Mouse (Mus musculus) heart, postnatal 0 days (tissue): ENCODE data around the gene Cd34. TPM values are rescaled to one million over a fixed set of nuclear protein-coding genes. Genes with fewer than 3 reads are reported as not detected.

Experiments used
- ATAC-seq: fragments of 200-750 bp; cut with Nextera tagmentation; 2 replicates; pipeline ENCODE4 v1.8.0; 2017; ENCODE audit warnings: low read depth, moderate number of reproducible peaks, moderate library complexity; ENCODE audit not compliant: insufficient read depth
- DNase-seq: peaks from one replicate; pipeline ENCODE4 v3.0.0-alpha.2; 2016; ENCODE audit warnings: low spot score
- H3K27ac ChIP-seq: fragments of 300-500 bp; sonication (generic); 2 replicates; pipeline ENCODE4 v1.5.1; 2014; ENCODE audit warnings: low read depth, mild to moderate bottlenecking
- H3K27me3 ChIP-seq: fragments of 300-500 bp; sonication (generic); 2 replicates; pipeline ENCODE4 v1.6.1; 2014; ENCODE audit warnings: low read length, mixed read lengths; ENCODE audit not compliant: control insufficient read depth, insufficient read depth
- H3K36me3 ChIP-seq: fragments of 300-500 bp; sonication (generic); replicated peaks from 2 replicates; pipeline ENCODE4 v1.6.1; 2014; ENCODE audit warnings: low read length, mixed read lengths; ENCODE audit not compliant: control insufficient read depth, insufficient read depth
- H3K4me1 ChIP-seq: fragments of 300-500 bp; sonication (generic); 2 replicates; pipeline ENCODE4 v1.6.1; 2014; ENCODE audit warnings: antibody characterized with exemption; ENCODE audit not compliant: control insufficient read depth, insufficient read depth
- H3K4me2 ChIP-seq: fragments of 300-500 bp; sonication (generic); 2 replicates; pipeline ENCODE4 v1.6.1; 2014; ENCODE audit warnings: low read depth, mild to moderate bottlenecking, low read length, moderate library complexity
- H3K4me3 ChIP-seq: fragments of 300-500 bp; sonication (generic); 2 replicates; pipeline ENCODE4 v1.5.1; 2014; ENCODE audit warnings: low read depth, low read length
- H3K9ac ChIP-seq: fragments of 300-500 bp; sonication (generic); replicated peaks from 2 replicates; pipeline ENCODE4 v1.6.1; 2014; ENCODE audit warnings: low read depth, low read length, mixed read lengths
- H3K9me3 ChIP-seq: fragments of 300-500 bp; sonication (generic); replicated peaks from 2 replicates; pipeline ENCODE4 v1.6.1; 2016; ENCODE audit warnings: low read length; ENCODE audit not compliant: control insufficient read depth
- CTCF ChIP-seq: IDR thresholded peaks from 2 replicates; pipeline ENCODE4 v1.5.1; 2016; ENCODE audit warnings: antibody characterized with exemption, control low read depth, low read depth
- EP300 ChIP-seq: IDR thresholded peaks from 2 replicates; pipeline ENCODE4 v1.6.1; 2016; ENCODE audit warnings: antibody characterized with exemption, low read depth
- WGBS: fragments of 180-500 bp; shearing (Covaris S2); extraction: QIAGEN DNeasy Blood & Tissue Kit; methylation state at CpG from one replicate; pipeline ENCODE4 v1.1.7; 2014; 5-methylcytosine and 5-hydroxymethylcytosine counted together
- polyA plus RNA-seq: library from polyadenylated mRNA; unstranded; fragments of >200 nt; fragmentation: Nextera tagmentation; extraction: Ambion mirVana; gene quantifications from 2 replicates; pipeline ENCODE4 v1.2.1, GENCODE M21; 2015
- total RNA-seq: library from RNA; depleted of rRNA; stranded (reverse); fragments of >200 nt; gene quantifications from 2 replicates; pipeline ENCODE4 v1.2.3, GENCODE M21; 2014; ENCODE audit warnings: low replicate concordance

The Cd34 gene
- total and polyA plus RNA-seq, 2 experiments from 2014 or later = 128 to 173 TPM

GRCm38 (mm10) chr1:194935351-194935750 lies 3.3 kb upstream of the Cd34 start:
- Histone ChIP-seq H3K4me2 (no peak overlapping the region), H3K4me1 (0 out of 2 replicates have a peak, but pooled peaks cover 3% of the 10 kb centered on the region), H3K36me3 (no peaks in the 10 kb centered on the region), H3K4me3 (no peak overlapping the region), H3K27me3 (peaks cover 8% of the 10 kb centered on the region; the same call in 1 of the 2 replicates), H3K9me3 (no peaks in the 10 kb centered on the region), H3K27ac (no peak overlapping the region; the same call in 1 of the 2 replicates), H3K9ac (no peak overlapping the region)
- ATAC-seq (no peak), DNase-seq (no peak)
- TF ChIP-seq CTCF = no peak
- TF ChIP-seq EP300 = no peak
- 30% methylated on average over 1 of the region's 1 CpGs for WGBS

- H3K4me3 ChIP-seq = peak overlapping the region; percentile 8; the same call in 1 of the 2 replicates
- H3K9ac ChIP-seq = no peak overlapping the region
- peak overlapping the region; percentile 77 for H3K27ac ChIP-seq
These were observed 2.9 kb downstream of the Cd34 start for GRCm38 (mm10) chr1:194941528-194941927.

GRCm38 (mm10) chr1:194942912-194943311 lies 4.3 kb downstream of the Cd34 start:
- H3K4me2 ChIP-seq = peak overlapping the region; percentile 58
- no peaks in the 10 kb centered on the region for H3K9me3 ChIP-seq
- no peak for ATAC-seq
- no peak for DNase-seq
- H3K27me3 ChIP-seq = peaks cover 5% of the 10 kb centered on the region; the same call in 1 of the 2 replicates
- no peak overlapping the region for H3K9ac ChIP-seq
- H3K36me3 ChIP-seq = no peaks in the 10 kb centered on the region; the same call in 1 of the 2 replicates
- 0 out of 2 replicates have a peak overlapping the region, but pooled peaks have one; percentile 77 for H3K27ac ChIP-seq
- 0 out of 2 replicates have a peak overlapping the region, but pooled peaks have one; percentile 8 for H3K4me3 ChIP-seq
- H3K4me1 ChIP-seq = no peaks in the 10 kb centered on the region
- TF ChIP-seq EP300 (no peak), CTCF (no peak)

More at GRCm38 (mm10) chr1:194941528-194941927, 2.9 kb downstream of the Cd34 start:
- Histone ChIP-seq H3K36me3 (no peaks in the 10 kb centered on the region), H3K27me3 (peaks cover 8% of the 10 kb centered on the region; the same call in 1 of the 2 replicates), H3K4me1 (no peaks in the 10 kb centered on the region), H3K9me3 (no peaks in the 10 kb centered on the region), H3K4me2 (peak overlapping the region; percentile 58)
- ATAC-seq = no peak
- peak; percentile 58 for DNase-seq
- no peak for TF ChIP-seq EP300
- TF ChIP-seq CTCF = no peak

GRCm38 (mm10) chr1:194943485-194943884 lies 4.9 kb downstream of the Cd34 start:
- no peak for TF ChIP-seq EP300
- TF ChIP-seq CTCF = no peak
- Histone ChIP-seq H3K27me3 (no peaks in the 10 kb centered on the region; the same call in 1 of the 2 replicates), H3K4me1 (no peaks in the 10 kb centered on the region), H3K4me3 (no peak overlapping the region), H3K9ac (no peak overlapping the region), H3K4me2 (peak overlapping the region; percentile 58), H3K9me3 (no peaks in the 10 kb centered on the region), H3K36me3 (no peaks in the 10 kb centered on the region; the same call in 1 of the 2 replicates), H3K27ac (no peak overlapping the region)
- DNase-seq (no peak), ATAC-seq (no peak)
- 57% methylated on average over 5 of the region's 5 CpGs for WGBS

- no peaks in the 10 kb centered on the region for H3K9me3 ChIP-seq
- no peaks in the 10 kb centered on the region; the same call in none of the 2 replicates for H3K36me3 ChIP-seq
- DNase-seq (peak; percentile 20), ATAC-seq (peak; percentile 70)
- peak overlapping the region; percentile 57 for H3K27ac ChIP-seq
- no peak overlapping the region for H3K4me3 ChIP-seq
- TF ChIP-seq CTCF (no peak), EP300 (no peak)
- no peaks in the 10 kb centered on the region for H3K4me1 ChIP-seq
- WGBS = 25% methylated on average over 2 of the region's 2 CpGs
- H3K9ac ChIP-seq = no peak overlapping the region
- H3K27me3 ChIP-seq = no peaks in the 10 kb centered on the region
- H3K4me2 ChIP-seq = no peak overlapping the region; the same call in 1 of the 2 replicates
These were observed 6.8 kb downstream of the Cd34 start for GRCm38 (mm10) chr1:194945382-194945781.

GRCm38 (mm10) chr1:194946467-194946866 lies 7.8 kb downstream of the Cd34 start:
- WGBS = 78% methylated on average over 1 of the region's 1 CpGs
- no peak for ATAC-seq

More at GRCm38 (mm10) chr1:194946467-194946866, 7.8 kb downstream of the Cd34 start:
- Histone ChIP-seq H3K9me3 (no peaks in the 10 kb centered on the region), H3K36me3 (no peaks in the 10 kb centered on the region; the same call in none of the 2 replicates), H3K4me2 (no peak overlapping the region), H3K27ac (no peak overlapping the region), H3K9ac (no peak overlapping the region), H3K4me1 (no peaks in the 10 kb centered on the region), H3K27me3 (no peaks in the 10 kb centered on the region), H3K4me3 (no peak overlapping the region)
- no peak for DNase-seq
- TF ChIP-seq EP300 (no peak), CTCF (no peak)
